Mouse (Mus musculus): ENCODE results near the gene Jup. TPM values are rescaled to one million over a fixed set of nuclear protein-coding genes. Genes with fewer than 3 reads are reported as not detected.
A peak's percentile ranks its signal among the peaks of the same experiment; 100 is the strongest.

Gene Jup
- total and polyA plus RNA-seq, 3 experiments, result 234 to 318 (median 237) TPM

- TF ChIP-seq POLR2A (IDR thresholded peaks at IDR 0.05; ENCODE audit: insufficient read depth, low read depth, low read length), result no peak
- no peak for DNase-seq
- Histone ChIP-seq H3K27ac (no peak overlapping the region), H3K79me2 (replicated peaks; ENCODE audit: control insufficient read depth, insufficient read depth, low read length) (0 out of 2 replicates have a peak, but pooled peaks cover 2% of the 10 kb centered on the region), H3K4me3 (no peak overlapping the region), H3K27me3 (ENCODE audit: control insufficient read depth, insufficient read depth, low read length) (no peaks in the 10 kb centered on the region), H3K9ac (ENCODE audit: low read depth, low read length) (no peak overlapping the region), H3K4me1 (ENCODE audit: control insufficient read depth, insufficient read depth, low read length) (peaks cover 2% of the 10 kb centered on the region; the same call in 1 of the 2 replicates), H3K36me3 (ENCODE audit: control insufficient read depth, insufficient read depth, low read length) (no peaks in the 10 kb centered on the region)
- WGBS, result 81% methylated on average over 9 of the region's 9 CpGs
- intact Hi-C loops (cut with DNase I), result no loop called here
These were observed 38.2 kb upstream of the Jup start for GRCm38 (mm10) chr11:100435678-100436246.

GRCm38 (mm10) chr11:100432002-100432401 lies 34.4 kb upstream of the Jup start:
- TF ChIP-seq CTCF (IDR thresholded peaks at IDR 0.05) (no peak), EP300 (IDR thresholded peaks at IDR 0.05; ENCODE audit: insufficient read depth, low read depth, low read length) (no peak), POLR2A (IDR thresholded peaks at IDR 0.05; ENCODE audit: insufficient read depth, low read depth, low read length) (no peak)
- no peak for DNase-seq
- intact Hi-C loops (cut with DNase I), result no loop called here
- Histone ChIP-seq H3K4me3 (no peak overlapping the region), H3K79me2 (replicated peaks; ENCODE audit: control insufficient read depth, insufficient read depth, low read length) (no peaks in the 10 kb centered on the region), H3K9ac (ENCODE audit: low read depth, low read length) (no peak overlapping the region), H3K4me1 (ENCODE audit: control insufficient read depth, insufficient read depth, low read length) (peaks cover 3% of the 10 kb centered on the region), H3K36me3 (ENCODE audit: control insufficient read depth, insufficient read depth, low read length) (no peaks in the 10 kb centered on the region), H3K27me3 (ENCODE audit: control insufficient read depth, insufficient read depth, low read length) (no peaks in the 10 kb centered on the region), H3K27ac (no peak overlapping the region)
- 76% methylated on average over 5 of the region's 5 CpGs for WGBS

- peak in 1 of 2 experiments; percentile 62 for DNase-seq
- TF ChIP-seq CTCF (IDR thresholded peaks at IDR 0.05) (no peak), POLR2A (IDR thresholded peaks at IDR 0.05; ENCODE audit: insufficient read depth, low read depth, low read length) (no peak), EP300 (IDR thresholded peaks at IDR 0.05; ENCODE audit: insufficient read depth, low read depth, low read length) (no peak)
- peaks cover 3% of the 10 kb centered on the region for H3K4me1 ChIP-seq (ENCODE audit: control insufficient read depth, insufficient read depth, low read length)
These were observed 32.5 kb upstream of the Jup start for GRCm38 (mm10) chr11:100430052-100430451.

GRCm38 (mm10) chr11:100428612-100429199 lies 31.1 kb upstream of the Jup start:
- Histone ChIP-seq H3K36me3 (ENCODE audit: control insufficient read depth, insufficient read depth, low read length) (no peaks in the 10 kb centered on the region), H3K27me3 (ENCODE audit: control insufficient read depth, insufficient read depth, low read length) (no peaks in the 10 kb centered on the region), H3K4me1 (ENCODE audit: control insufficient read depth, insufficient read depth, low read length) (peaks cover 3% of the 10 kb centered on the region), H3K79me2 (replicated peaks; ENCODE audit: control insufficient read depth, insufficient read depth, low read length) (no peaks in the 10 kb centered on the region), H3K9ac (ENCODE audit: low read depth, low read length) (no peak overlapping the region), H3K27ac (peak overlapping the region; percentile 75), H3K4me3 (no peak overlapping the region)
- WGBS, result 13% methylated on average over 9 of the region's 9 CpGs
- intact Hi-C loops (cut with DNase I), result loop anchor here (5.0 kb wide), 1 partner anchor 269 kb away; no protein-coding TSS in a partner anchor
- peak; percentile 52 to 61 for DNase-seq
- TF ChIP-seq EP300 (IDR thresholded peaks at IDR 0.05; ENCODE audit: insufficient read depth, low read depth, low read length) (no peak), POLR2A (IDR thresholded peaks at IDR 0.05; ENCODE audit: insufficient read depth, low read depth, low read length) (no peak), CTCF (IDR thresholded peaks at IDR 0.05) (no peak)

More at GRCm38 (mm10) chr11:100430052-100430451, 32.5 kb upstream of the Jup start:
- no peaks in the 10 kb centered on the region for H3K79me2 ChIP-seq (replicated peaks; ENCODE audit: control insufficient read depth, insufficient read depth, low read length)
- H3K36me3 ChIP-seq (ENCODE audit: control insufficient read depth, insufficient read depth, low read length), result no peaks in the 10 kb centered on the region
- no peaks in the 10 kb centered on the region for H3K27me3 ChIP-seq (ENCODE audit: control insufficient read depth, insufficient read depth, low read length)
- intact Hi-C loops (cut with DNase I), result no loop called here
- peak overlapping the region; percentile 75 for H3K27ac ChIP-seq
- no peak overlapping the region for H3K9ac ChIP-seq (ENCODE audit: low read depth, low read length)
- WGBS, result 64% methylated on average over 7 of the region's 7 CpGs
- no peak overlapping the region for H3K4me3 ChIP-seq

GRCm38 (mm10) chr11:100426820-100427219 lies 29.3 kb upstream of the Jup start:
- DNase-seq, result no peak
- no peaks in the 10 kb centered on the region for H3K27me3 ChIP-seq (ENCODE audit: control insufficient read depth, insufficient read depth, low read length)
- H3K27ac ChIP-seq, result no peak overlapping the region
- 49% methylated on average over 3 of the region's 3 CpGs for WGBS
- intact Hi-C loops (cut with DNase I), result loop anchor here (2.0 to 5.0 kb wide), 3 partner anchors 46 to 270 kb away; partner anchors contain the start of gene Klhl11
- no peak for TF ChIP-seq POLR2A (IDR thresholded peaks at IDR 0.05; ENCODE audit: insufficient read depth, low read depth, low read length)
- no peak overlapping the region for H3K9ac ChIP-seq (ENCODE audit: low read depth, low read length)
- peaks cover 3% of the 10 kb centered on the region for H3K4me1 ChIP-seq (ENCODE audit: control insufficient read depth, insufficient read depth, low read length)
- no peak overlapping the region for H3K4me3 ChIP-seq
- no peaks in the 10 kb centered on the region for H3K79me2 ChIP-seq (replicated peaks; ENCODE audit: control insufficient read depth, insufficient read depth, low read length)
- no peaks in the 10 kb centered on the region for H3K36me3 ChIP-seq (ENCODE audit: control insufficient read depth, insufficient read depth, low read length)

- DNase-seq, result peak; percentile 77 to 78
- intact Hi-C loops (cut with DNase I), result loop anchor here (2.0 to 5.0 kb wide), 3 partner anchors 47 to 271 kb away; partner anchors contain the start of gene Klhl11
- Histone ChIP-seq H3K36me3 (ENCODE audit: control insufficient read depth, insufficient read depth, low read length) (no peaks in the 10 kb centered on the region), H3K79me2 (replicated peaks; ENCODE audit: control insufficient read depth, insufficient read depth, low read length) (no peaks in the 10 kb centered on the region), H3K27ac (no peak overlapping the region), H3K4me3 (no peak overlapping the region), H3K4me1 (ENCODE audit: control insufficient read depth, insufficient read depth, low read length) (peaks cover 3% of the 10 kb centered on the region), H3K9ac (ENCODE audit: low read depth, low read length) (no peak overlapping the region), H3K27me3 (ENCODE audit: control insufficient read depth, insufficient read depth, low read length) (no peaks in the 10 kb centered on the region)
- no peak for TF ChIP-seq POLR2A (IDR thresholded peaks at IDR 0.05; ENCODE audit: insufficient read depth, low read depth, low read length)
- peak; percentile 82 for TF ChIP-seq CTCF (IDR thresholded peaks at IDR 0.05)
- TF ChIP-seq EP300 (IDR thresholded peaks at IDR 0.05; ENCODE audit: insufficient read depth, low read depth, low read length), result peak; percentile 84
- WGBS, result 20% methylated on average over 7 of the region's 7 CpGs
These were observed 28.3 kb upstream of the Jup start for GRCm38 (mm10) chr11:100425851-100426250.

All from heart, adult 2 months (tissue).